Mouse (Mus musculus): ENCODE measurements around the gene Sarm1. TPM values are rescaled to one million over a fixed set of nuclear protein-coding genes. Genes with fewer than 3 reads are reported as not detected.
"Not testable (repeated sequence)": the region's sequence is repeated elsewhere in the genome, so short reads cannot be mapped to it uniquely, and the experiment has no call there.

Gene Sarm1
- polyA plus RNA-seq, 1 experiment from 2014 or later, result 49.7 TPM

GRCm38 (mm10) chr11:78531515-78531914 lies 34.0 kb upstream of the Sarm1 start:
- 91% methylated on average over 10 of the region's 10 CpGs for WGBS
- peaks cover 39% of the 10 kb centered on the region for H3K36me3 ChIP-seq (ENCODE audit: control insufficient read depth, insufficient read depth, low read length)
- ATAC-seq (ENCODE audit: low FRiP score, low TSS enrichment); H3K9ac ChIP-seq (replicated peaks; ENCODE audit: low read length); H3K27me3 ChIP-seq (ENCODE audit: control insufficient read depth, insufficient read depth, low read length); H3K27ac ChIP-seq (replicated peaks; ENCODE audit: low read depth, low read length); H3K4me2 ChIP-seq (ENCODE audit: low read length); H3K9me3 ChIP-seq (ENCODE audit: control insufficient read depth, low read length); H3K4me3 ChIP-seq (replicated peaks; ENCODE audit: low read depth, low read length); DNase-seq: not testable (repeated sequence)
- H3K4me1 ChIP-seq (ENCODE audit: control insufficient read depth, insufficient read depth, low read length), result peaks cover 13% of the 10 kb centered on the region

DNA sequence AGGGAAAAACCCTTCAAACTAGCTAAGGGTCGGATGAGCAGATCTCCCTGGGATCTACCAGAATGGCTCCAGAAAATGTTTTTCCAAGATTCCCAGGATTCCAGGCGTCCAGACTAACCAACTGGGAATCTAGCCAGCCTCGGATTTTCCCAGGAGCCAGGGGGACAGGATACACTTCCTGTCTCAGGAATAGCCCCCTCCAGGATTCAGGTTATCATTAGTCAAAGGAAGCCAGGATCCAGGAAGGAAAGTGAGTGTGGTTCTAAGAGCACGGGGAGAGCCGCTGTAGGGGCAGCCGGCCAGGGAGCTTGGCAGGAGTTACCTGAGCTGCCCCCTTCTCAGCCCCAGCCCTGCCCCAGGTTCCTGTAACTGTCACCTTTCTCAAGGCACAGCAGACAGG lies 33.5 kb upstream of the Sarm1 start:
- Histone ChIP-seq H3K27me3 (ENCODE audit: control insufficient read depth, insufficient read depth, low read length) (no peaks in the 10 kb centered on the region), H3K36me3 (ENCODE audit: control insufficient read depth, insufficient read depth, low read length) (peaks cover 43% of the 10 kb centered on the region), H3K27ac (replicated peaks; ENCODE audit: low read depth, low read length) (no peak overlapping the region), H3K4me3 (replicated peaks; ENCODE audit: low read depth, low read length) (no peak overlapping the region), H3K4me1 (ENCODE audit: control insufficient read depth, insufficient read depth, low read length) (peaks cover 13% of the 10 kb centered on the region), H3K4me2 (ENCODE audit: low read length) (no peak overlapping the region), H3K9me3 (ENCODE audit: control insufficient read depth, low read length) (no peaks in the 10 kb centered on the region), H3K9ac (replicated peaks; ENCODE audit: low read length) (no peak overlapping the region)
- ATAC-seq (ENCODE audit: low FRiP score, low TSS enrichment) (no peak), DNase-seq (no peak)
- WGBS, result 87% methylated on average over 6 of the region's 6 CpGs

GRCm38 (mm10) chr11:78530001-78530400 lies 32.4 kb upstream of the Sarm1 start:
- peaks cover 54% of the 10 kb centered on the region for H3K36me3 ChIP-seq (ENCODE audit: control insufficient read depth, insufficient read depth, low read length)

GRCm38 (mm10) chr11:78528714-78529113 lies 31.2 kb upstream of the Sarm1 start:
- 80% methylated on average over 9 of the region's 9 CpGs for WGBS
- ATAC-seq (ENCODE audit: low FRiP score, low TSS enrichment), result no peak

More at GRCm38 (mm10) chr11:78530001-78530400, 32.4 kb upstream of the Sarm1 start:
- Histone ChIP-seq H3K27me3 (ENCODE audit: control insufficient read depth, insufficient read depth, low read length) (no peaks in the 10 kb centered on the region), H3K4me2 (ENCODE audit: low read length) (no peak overlapping the region), H3K27ac (replicated peaks; ENCODE audit: low read depth, low read length) (no peak overlapping the region), H3K9ac (replicated peaks; ENCODE audit: low read length) (no peak overlapping the region), H3K4me3 (replicated peaks; ENCODE audit: low read depth, low read length) (no peak overlapping the region), H3K9me3 (ENCODE audit: control insufficient read depth, low read length) (no peaks in the 10 kb centered on the region), H3K4me1 (ENCODE audit: control insufficient read depth, insufficient read depth, low read length) (peaks cover 8% of the 10 kb centered on the region)
- ATAC-seq (ENCODE audit: low FRiP score, low TSS enrichment) (no peak), DNase-seq (no peak)
- 94% methylated on average over 12 of the region's 12 CpGs for WGBS

GRCm38 (mm10) chr11:78524838-78525237 lies 27.3 kb upstream of the Sarm1 start:
- H3K27ac ChIP-seq (replicated peaks; ENCODE audit: low read depth, low read length), result no peak overlapping the region
- no peak overlapping the region for H3K4me2 ChIP-seq (ENCODE audit: low read length)
- no peak overlapping the region for H3K9ac ChIP-seq (replicated peaks; ENCODE audit: low read length)
- DNase-seq (no peak), ATAC-seq (ENCODE audit: low FRiP score, low TSS enrichment) (no peak)
- no peaks in the 10 kb centered on the region for H3K27me3 ChIP-seq (ENCODE audit: control insufficient read depth, insufficient read depth, low read length)
- H3K4me1 ChIP-seq (ENCODE audit: control insufficient read depth, insufficient read depth, low read length), result no peaks in the 10 kb centered on the region
- WGBS, result 82% methylated on average over 2 of the region's 2 CpGs
- H3K9me3 ChIP-seq (ENCODE audit: control insufficient read depth, low read length), result no peaks in the 10 kb centered on the region
- no peak overlapping the region for H3K4me3 ChIP-seq (replicated peaks; ENCODE audit: low read depth, low read length)
- H3K36me3 ChIP-seq (ENCODE audit: control insufficient read depth, insufficient read depth, low read length), result peaks cover 98% of the 10 kb centered on the region

More at GRCm38 (mm10) chr11:78528714-78529113, 31.2 kb upstream of the Sarm1 start:
- peaks cover 67% of the 10 kb centered on the region for H3K36me3 ChIP-seq (ENCODE audit: control insufficient read depth, insufficient read depth, low read length)
- H3K27ac ChIP-seq (replicated peaks; ENCODE audit: low read depth, low read length), result no peak overlapping the region
- H3K4me3 ChIP-seq (replicated peaks; ENCODE audit: low read depth, low read length), result no peak overlapping the region
- no peak overlapping the region for H3K4me2 ChIP-seq (ENCODE audit: low read length)
- H3K4me1 ChIP-seq (ENCODE audit: control insufficient read depth, insufficient read depth, low read length), result no peaks in the 10 kb centered on the region
- H3K27me3 ChIP-seq (ENCODE audit: control insufficient read depth, insufficient read depth, low read length), result no peaks in the 10 kb centered on the region
- H3K9me3 ChIP-seq (ENCODE audit: control insufficient read depth, low read length), result no peaks in the 10 kb centered on the region
- no peak overlapping the region for H3K9ac ChIP-seq (replicated peaks; ENCODE audit: low read length)
- no peak for DNase-seq

GRCm38 (mm10) chr11:78523241-78523955 lies 25.8 kb upstream of the Sarm1 start:
- Histone ChIP-seq H3K36me3 (ENCODE audit: control insufficient read depth, insufficient read depth, low read length) (peaks cover 99% of the 10 kb centered on the region), H3K9me3 (ENCODE audit: control insufficient read depth, low read length) (no peaks in the 10 kb centered on the region), H3K27ac (replicated peaks; ENCODE audit: low read depth, low read length) (no peak overlapping the region), H3K4me1 (ENCODE audit: control insufficient read depth, insufficient read depth, low read length) (no peaks in the 10 kb centered on the region), H3K27me3 (ENCODE audit: control insufficient read depth, insufficient read depth, low read length) (no peaks in the 10 kb centered on the region), H3K4me2 (ENCODE audit: low read length) (no peak overlapping the region), H3K4me3 (replicated peaks; ENCODE audit: low read depth, low read length) (no peak overlapping the region), H3K9ac (replicated peaks; ENCODE audit: low read length) (no peak overlapping the region)
- no peak for ATAC-seq (ENCODE audit: low FRiP score, low TSS enrichment)
- peak; percentile 29 for DNase-seq
- WGBS, result 80% methylated on average over 9 of the region's 9 CpGs

DNA sequence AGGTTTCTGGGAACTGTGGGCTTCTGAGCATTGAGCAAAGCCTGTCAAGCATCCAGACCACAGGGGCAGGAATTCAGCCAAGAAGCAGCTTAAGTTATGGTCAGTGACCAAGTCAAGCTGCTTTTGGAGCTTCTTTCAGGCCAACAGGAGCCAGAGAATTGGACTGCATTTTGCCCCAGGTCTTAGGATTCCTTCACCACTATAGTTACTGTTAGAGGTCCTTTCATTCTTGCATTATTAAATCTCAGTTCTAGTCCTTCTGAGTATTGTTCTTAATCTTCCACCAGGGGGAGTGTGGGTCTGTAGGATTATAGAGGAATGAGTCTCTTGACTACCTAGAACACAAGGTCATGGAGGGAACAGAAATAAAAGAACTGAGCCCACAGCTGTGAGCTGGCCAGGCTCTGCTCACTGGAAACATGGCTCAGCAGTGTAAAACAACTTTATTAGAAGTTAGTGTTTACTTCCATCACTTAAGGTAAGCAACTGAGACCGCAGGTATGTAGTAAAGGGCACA lies 25.0 kb upstream of the Sarm1 start:
- DNase-seq (peak; percentile 37), ATAC-seq (ENCODE audit: low FRiP score, low TSS enrichment) (no peak)
- Histone ChIP-seq H3K27me3 (ENCODE audit: control insufficient read depth, insufficient read depth, low read length) (no peaks in the 10 kb centered on the region), H3K4me2 (ENCODE audit: low read length) (no peak overlapping the region), H3K9me3 (ENCODE audit: control insufficient read depth, low read length) (no peaks in the 10 kb centered on the region), H3K36me3 (ENCODE audit: control insufficient read depth, insufficient read depth, low read length) (peaks cover 100% of the 10 kb centered on the region), H3K27ac (replicated peaks; ENCODE audit: low read depth, low read length) (no peak overlapping the region), H3K4me3 (replicated peaks; ENCODE audit: low read depth, low read length) (no peak overlapping the region), H3K9ac (replicated peaks; ENCODE audit: low read length) (no peak overlapping the region), H3K4me1 (ENCODE audit: control insufficient read depth, insufficient read depth, low read length) (no peaks in the 10 kb centered on the region)
- 98% methylated on average over 1 of the region's 1 CpGs for WGBS

DNA sequence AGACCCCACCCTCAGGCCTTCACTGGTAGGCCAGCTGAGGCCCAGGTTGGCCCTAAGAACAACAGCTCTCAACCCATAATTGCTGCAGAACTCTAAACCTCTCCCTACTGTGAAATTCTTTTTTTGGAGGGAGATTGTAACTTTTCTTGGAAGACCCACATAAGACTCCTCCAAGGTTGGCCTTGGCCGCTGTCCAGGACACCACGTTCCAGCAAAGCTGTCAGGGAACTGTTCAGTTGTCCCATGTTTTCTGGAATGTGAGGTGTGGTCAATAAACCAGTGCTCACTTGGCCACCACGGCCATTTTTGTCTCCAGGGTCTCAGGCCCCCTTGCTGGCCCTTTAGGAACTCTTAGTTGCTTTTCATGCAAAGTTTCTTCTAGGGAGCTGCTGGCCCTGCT lies 24.3 kb upstream of the Sarm1 start:
- no peak overlapping the region for H3K4me3 ChIP-seq (replicated peaks; ENCODE audit: low read depth, low read length)
- no peak overlapping the region for H3K4me2 ChIP-seq (ENCODE audit: low read length)
- no peak overlapping the region for H3K9ac ChIP-seq (replicated peaks; ENCODE audit: low read length)
- WGBS, result 94% methylated on average over 3 of the region's 3 CpGs
- H3K27me3 ChIP-seq (ENCODE audit: control insufficient read depth, insufficient read depth, low read length), result no peaks in the 10 kb centered on the region
- DNase-seq (no peak), ATAC-seq (ENCODE audit: low FRiP score, low TSS enrichment) (no peak)
- no peak overlapping the region for H3K27ac ChIP-seq (replicated peaks; ENCODE audit: low read depth, low read length)
- peaks cover 96% of the 10 kb centered on the region for H3K36me3 ChIP-seq (ENCODE audit: control insufficient read depth, insufficient read depth, low read length)
- H3K4me1 ChIP-seq (ENCODE audit: control insufficient read depth, insufficient read depth, low read length), result no peaks in the 10 kb centered on the region
- no peaks in the 10 kb centered on the region for H3K9me3 ChIP-seq (ENCODE audit: control insufficient read depth, low read length)

GRCm38 (mm10) chr11:78518931-78519330 lies 21.4 kb upstream of the Sarm1 start:
- no peak for DNase-seq

More at GRCm38 (mm10) chr11:78518931-78519330, 21.4 kb upstream of the Sarm1 start:
- no peak for ATAC-seq (ENCODE audit: low FRiP score, low TSS enrichment)
- H3K36me3 ChIP-seq (ENCODE audit: control insufficient read depth, insufficient read depth, low read length), result peaks cover 94% of the 10 kb centered on the region
- no peak overlapping the region for H3K4me3 ChIP-seq (replicated peaks; ENCODE audit: low read depth, low read length)
- H3K9ac ChIP-seq (replicated peaks; ENCODE audit: low read length), result no peak overlapping the region
- no peaks in the 10 kb centered on the region for H3K4me1 ChIP-seq (ENCODE audit: control insufficient read depth, insufficient read depth, low read length)
- H3K27me3 ChIP-seq (ENCODE audit: control insufficient read depth, insufficient read depth, low read length), result no peaks in the 10 kb centered on the region
- no peak overlapping the region for H3K4me2 ChIP-seq (ENCODE audit: low read length)
- 86% methylated on average over 10 of the region's 10 CpGs for WGBS
- H3K27ac ChIP-seq (replicated peaks; ENCODE audit: low read depth, low read length), result no peak overlapping the region
- H3K9me3 ChIP-seq (ENCODE audit: control insufficient read depth, low read length), result no peaks in the 10 kb centered on the region

Data from midbrain, embryonic 14.5 days (tissue).